Mouse (Mus musculus): ENCODE measurements around the gene Tbc1d30.

DNA sequence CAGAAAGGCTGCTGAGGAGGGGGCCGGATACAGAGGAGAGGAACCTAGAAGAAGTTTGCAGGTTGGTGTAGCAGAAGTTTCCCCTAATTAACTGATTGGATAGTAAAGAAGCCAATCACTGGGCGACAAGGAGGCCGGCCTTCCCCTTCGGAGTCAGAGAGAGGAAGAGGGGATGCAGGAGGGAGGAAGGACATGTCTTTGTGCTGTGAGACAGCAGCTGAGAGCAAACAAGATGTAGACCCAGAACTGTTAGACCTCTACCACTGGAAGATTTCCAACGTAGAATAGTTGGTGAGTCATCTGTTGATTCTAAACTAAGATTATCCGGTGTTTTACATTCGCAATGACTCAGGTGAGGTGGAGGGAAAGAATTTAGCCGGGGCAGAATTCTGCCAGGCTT, 57.2 kb downstream of the Tbc1d30 start:
- TF ChIP-seq GATA1 (IDR thresholded peaks at IDR 0.05; ENCODE audit: low read length) (no peak), TAL1 (IDR thresholded peaks at IDR 0.05; ENCODE audit: low read length) (no peak)
